In the genomic region with DNA sequence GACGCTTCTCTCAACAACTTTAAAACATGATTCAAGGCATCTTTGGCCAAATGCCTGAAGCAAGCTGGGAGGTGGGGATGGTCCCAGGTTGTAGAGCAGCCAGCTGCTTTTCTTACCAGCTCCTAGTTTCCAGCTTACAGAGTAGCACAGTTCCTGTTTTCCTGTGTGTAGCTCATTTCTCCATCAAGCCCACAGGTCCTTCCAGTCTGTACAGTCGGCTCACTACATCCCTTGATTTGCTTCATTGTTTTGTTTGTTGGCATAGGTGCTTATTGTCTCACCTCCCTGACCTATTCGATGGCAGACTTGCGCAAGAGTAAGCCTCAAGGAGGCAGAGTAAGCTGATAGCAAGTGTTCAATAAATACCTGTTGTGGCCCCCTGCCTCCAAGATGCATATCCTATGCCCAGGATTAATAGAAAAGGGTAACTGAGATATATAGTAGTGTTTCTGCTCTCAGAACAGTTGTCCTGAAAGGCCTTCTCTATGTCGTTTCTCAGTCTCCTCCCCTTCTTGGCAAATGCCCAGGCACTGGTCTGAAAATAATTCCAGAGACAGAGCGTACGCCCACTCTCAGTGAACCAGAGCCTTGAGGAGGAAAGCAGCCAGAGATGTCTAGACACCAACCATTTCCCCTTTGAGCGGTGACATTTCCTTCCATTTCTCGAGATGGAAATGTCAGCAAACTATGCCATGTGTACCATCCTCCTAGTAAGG, we compare ENCODE assay signal across 14 mouse cellular contexts.
DNase-seq lines count a peak whose midpoint lies in the region; ATAC-seq and TF ChIP-seq lines count a peak whose summit lies in the region.
"Had no signal": no experiment of that assay in that cellular context is flagged by ENCODE, and none has a peak within 500 bp of the region (broad histone marks: within the 10 kb centered on the region; RNA-seq: fewer than 3 reads in every experiment).

No protein-coding gene starts in this region.

- H3K4me2 ChIP-seq in kidney, embryonic 14.5 days (replicated peaks; ENCODE audit: low read depth, low read length) = no peak overlapping the region
- H3K4me2 ChIP-seq in intestine, postnatal 0 days (replicated peaks; ENCODE audit: low read depth) = no peak overlapping the region
- H3K4me2 ChIP-seq: embryonic facial prominence, embryonic 13.5 days; hindbrain, embryonic 15.5 days; liver, embryonic 11.5 days had no signal

- H3K36me3 ChIP-seq in kidney, embryonic 14.5 days (ENCODE audit: control insufficient read depth, insufficient read depth, low read length) = no peaks in the 10 kb centered on the region
- H3K36me3 ChIP-seq in intestine, postnatal 0 days (ENCODE audit: control insufficient read depth, insufficient read depth) = no peaks in the 10 kb centered on the region
- H3K36me3 ChIP-seq: embryonic facial prominence, embryonic 13.5 days; hindbrain, embryonic 15.5 days had no signal

- H3K4me1 ChIP-seq in kidney, embryonic 14.5 days (ENCODE audit: control insufficient read depth, insufficient read depth, low read length) = no peaks in the 10 kb centered on the region
- H3K4me1 ChIP-seq in intestine, postnatal 0 days (replicated peaks; ENCODE audit: control insufficient read depth, insufficient read depth, low read length) = no peaks in the 10 kb centered on the region
- H3K4me1 ChIP-seq: megakaryocyte, embryonic 14.5 days had no signal

- ATAC-seq in kidney, embryonic 14.5 days (ENCODE audit: low FRiP score, low TSS enrichment) = no peak
- no peak for ATAC-seq in intestine, postnatal 0 days

- no peak overlapping the region for H3K9ac ChIP-seq in kidney, embryonic 14.5 days (ENCODE audit: low read depth, low read length)
- H3K9ac ChIP-seq in intestine, postnatal 0 days (ENCODE audit: low read depth, low read length) = no peak overlapping the region
- H3K9ac ChIP-seq: embryonic facial prominence, embryonic 13.5 days; hindbrain, embryonic 15.5 days had no signal

- no peaks in the 10 kb centered on the region for H3K27me3 ChIP-seq in kidney, embryonic 14.5 days (ENCODE audit: control insufficient read depth, insufficient read depth, low read length)
- no peaks in the 10 kb centered on the region for H3K27me3 ChIP-seq in intestine, postnatal 0 days (replicated peaks; ENCODE audit: control insufficient read depth, insufficient read depth, low read length)
- H3K27me3 ChIP-seq: embryonic facial prominence, embryonic 13.5 days; hindbrain, embryonic 15.5 days; megakaryocyte, embryonic 14.5 days had no signal

- H3K4me3 ChIP-seq in kidney, embryonic 14.5 days (ENCODE audit: low read length) = no peak overlapping the region
- no peak overlapping the region for H3K4me3 ChIP-seq in intestine, postnatal 0 days (ENCODE audit: low read depth, low read length)
- H3K4me3 ChIP-seq: embryonic facial prominence, embryonic 13.5 days; hindbrain, embryonic 15.5 days; megakaryocyte, embryonic 14.5 days had no signal

- no peaks in the 10 kb centered on the region for H3K9me3 ChIP-seq in kidney, embryonic 14.5 days (ENCODE audit: control insufficient read depth, low read length)
- H3K9me3 ChIP-seq in intestine, postnatal 0 days (ENCODE audit: control insufficient read depth) = no peaks in the 10 kb centered on the region
- H3K9me3 ChIP-seq: embryonic facial prominence, embryonic 13.5 days; hindbrain, embryonic 15.5 days had no signal

- H3K27ac ChIP-seq in kidney, embryonic 14.5 days (ENCODE audit: low read depth, low read length) = no peak overlapping the region
- no peak overlapping the region for H3K27ac ChIP-seq in intestine, postnatal 0 days (ENCODE audit: low read depth, low read length)
- H3K27ac ChIP-seq: embryonic facial prominence, embryonic 13.5 days; hindbrain, embryonic 15.5 days had no signal

- peak; percentile 5 to 7 for DNase-seq in cerebellum, adult 18-20 months
- no peak for DNase-seq in cerebellum, adult 9-10 months
- peak; percentile 46 for DNase-seq in kidney, postnatal 10 days
- peak; percentile 6 for DNase-seq in urinary bladder, postnatal 14 days (ENCODE audit: low spot score)
- no peak for DNase-seq in urinary bladder, adult 2 months (ENCODE audit: low spot score)
- no peak for DNase-seq in embryo, embryonic 9.5 days (ENCODE audit: extremely low spot score)
- DNase-seq: cerebellum, adult 11 months; thymus, postnatal 36 days had no signal

- no peak for TF ChIP-seq CTCF in intestine, postnatal 0 days (IDR thresholded peaks at IDR 0.05; ENCODE audit: low read depth)

- 77% methylated on average over 9 of the region's 9 CpGs for WGBS in kidney, embryonic 14.5 days
- 70% methylated on average over 9 of the region's 9 CpGs for WGBS in intestine, postnatal 0 days

Comparison
In these comparisons a context has a peak if more than half of its experiments do, and no peak if none do; other contexts are left out.
1. DNase-seq: peak in cerebellum, adult 18-20 months (2 of 2), kidney, postnatal 10 days (single experiment) and urinary bladder, postnatal 14 days (single experiment); none in cerebellum, adult 9-10 months (single experiment), urinary bladder, adult 2 months (single experiment) and embryo, embryonic 9.5 days (single experiment).